Mouse (Mus musculus) spleen, adult 2 months (tissue): Measurements from ENCODE around the gene Mettl1.

ENCODE experiments used
- CTCF ChIP-seq: fragments of 200-500 bp; IDR thresholded peaks from 2 replicates; pipeline ENCODE4 v1.5.1; 2011; ENCODE audit warnings: mild to moderate bottlenecking, inconsistent platforms; ENCODE audit not compliant: insufficient read depth, insufficient read length, insufficient replicate concordance; ENCODE audit errors: extremely low read depth
- POLR2A ChIP-seq: fragments of 200-500 bp; IDR thresholded peaks from 2 replicates; pipeline ENCODE4 v1.6.1; 2011; ENCODE audit warnings: low read depth, low read length, inconsistent platforms

- no peak for TF ChIP-seq POLR2A
- no peak for TF ChIP-seq CTCF
These were observed 19.0 kb downstream of the Mettl1 start, which contains the start of gene March9 for GRCm38 (mm10) chr10:127059968-127060916.
